Mouse (Mus musculus): ENCODE data around the gene Pde1a.

Pde1a gene

GRCm38 (mm10) chr2:79797444-79797843 is 331.8 kb downstream of the Pde1a start:
- no peak for DNase-seq

DNA sequence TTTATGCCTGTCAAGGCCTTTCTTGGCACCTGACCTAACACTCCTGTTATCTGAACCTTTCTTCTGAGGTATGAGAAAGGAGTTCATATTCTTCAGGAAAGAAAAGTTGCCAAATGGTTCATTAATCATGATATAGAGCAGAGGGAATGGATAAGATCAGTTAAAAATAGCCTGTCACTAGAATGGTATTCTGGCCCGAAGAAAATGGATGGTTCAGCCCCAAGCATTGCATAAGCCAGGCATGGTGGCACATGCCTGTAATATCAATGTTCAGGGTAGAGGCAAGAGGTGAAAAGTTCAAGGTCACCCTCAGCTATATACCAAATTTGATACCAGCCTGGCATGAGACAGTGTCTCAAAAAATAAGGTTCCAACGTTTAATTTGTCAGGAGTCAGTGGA is 336.1 kb downstream of the Pde1a start:
- no peak for DNase-seq

DNA sequence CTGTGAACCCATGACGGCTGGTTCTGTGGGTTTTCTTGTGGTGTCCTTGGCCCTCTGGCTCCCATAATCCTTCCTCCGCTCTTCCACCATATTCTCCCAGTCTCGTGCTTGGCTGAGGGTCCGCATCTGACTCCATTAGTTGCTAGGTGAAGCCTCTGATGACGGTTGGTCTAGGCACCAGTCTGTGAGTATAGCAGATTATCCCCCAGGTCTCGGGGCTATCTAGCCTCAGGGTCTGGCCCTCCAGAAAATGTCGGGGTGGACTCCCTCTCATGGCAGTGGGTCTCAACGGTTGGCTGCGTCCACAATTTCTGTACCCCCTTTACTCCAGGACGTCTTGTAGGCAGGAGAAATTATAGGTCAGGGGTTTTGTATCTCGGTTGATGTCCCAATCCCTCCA is 342.8 kb downstream of the Pde1a start:
- no peak for DNase-seq

DNA sequence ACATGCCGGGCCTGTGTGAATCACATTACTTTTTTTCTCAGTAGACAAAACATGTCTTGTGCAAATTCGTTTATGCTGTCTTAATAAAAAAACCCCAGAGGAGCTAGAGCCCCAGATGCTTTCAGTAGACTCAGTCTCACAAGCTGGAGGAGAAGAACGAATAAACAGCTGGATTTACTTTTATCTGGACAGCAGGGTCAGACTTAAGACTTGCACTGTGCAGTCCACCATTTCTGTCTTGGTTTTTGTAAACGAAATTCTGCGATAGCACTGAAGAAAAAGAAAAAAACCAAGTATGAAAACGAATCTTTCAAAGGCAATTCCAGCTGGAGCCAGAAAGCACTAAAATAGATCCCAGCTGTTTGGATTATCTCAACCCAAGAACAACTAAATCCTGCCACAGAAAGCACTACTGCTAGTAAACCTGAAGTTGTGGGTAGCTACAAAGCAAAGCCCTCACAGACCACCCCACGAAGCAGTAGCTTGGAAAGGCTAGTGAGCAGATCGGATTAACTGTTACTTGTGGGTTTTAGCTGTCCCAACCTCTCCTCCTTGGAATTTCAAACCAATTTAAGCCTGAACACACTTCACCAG is 343.6 kb downstream of the Pde1a start:
- no peak for DNase-seq

Measured in cerebellum, adult 9-10 months (tissue).